Mouse (Mus musculus) erythroblast, embryonic 14.5 days (primary cell): ENCODE measurements around the gene Chst8. TPM values are rescaled to one million over a fixed set of nuclear protein-coding genes. Genes with fewer than 3 reads are reported as not detected.

Experiments used
- H3K27me3 ChIP-seq: 2 replicates; pipeline ENCODE4 v1.6.1; 2012; ENCODE audit warnings: inconsistent platforms; ENCODE audit not compliant: control insufficient read depth
- H3K36me3 ChIP-seq: 2 replicates; pipeline ENCODE4 v1.6.1; 2012; ENCODE audit warnings: mild to moderate bottlenecking, inconsistent platforms; ENCODE audit not compliant: control insufficient read depth
- H3K4me1 ChIP-seq: 2 replicates; pipeline ENCODE4 v1.6.1; 2012; ENCODE audit warnings: inconsistent platforms; ENCODE audit not compliant: control insufficient read depth
- H3K4me3 ChIP-seq: replicated peaks from 2 replicates; pipeline ENCODE3; 2012; ENCODE audit warnings: moderate library complexity, mild to moderate bottlenecking, inconsistent platforms
- H3K9me3 ChIP-seq: 2 replicates; pipeline ENCODE4 v1.6.1; 2012; ENCODE audit warnings: low read length, inconsistent platforms, mixed read lengths; ENCODE audit not compliant: control insufficient read depth
- GATA1 ChIP-seq: IDR thresholded peaks from 2 replicates; pipeline ENCODE4 v1.6.1; 2012; ENCODE audit warnings: low read length, inconsistent platforms, mixed read lengths
- TAL1 ChIP-seq: IDR thresholded peaks from 3 replicates; pipeline ENCODE4 v1.6.1; 2012; ENCODE audit warnings: low read length, inconsistent platforms, mixed read lengths
- polyA plus RNA-seq: library from polyadenylated mRNA; stranded (reverse); fragments of >175 nt; gene quantifications from 2 replicates; pipeline ENCODE4 v1.2.3, GENCODE M21; 2012

Gene Chst8
- polyA plus RNA-seq, 1 experiment = not detected

GRCm38 (mm10) chr7:34645623-34646022, 166.9 kb downstream of the Chst8 start:
- TF ChIP-seq TAL1 = no peak
- TF ChIP-seq GATA1 = no peak
- H3K36me3 ChIP-seq = no peaks in the 10 kb centered on the region; the same call in 1 of the 2 replicates
- H3K4me1 ChIP-seq = no peaks in the 10 kb centered on the region
- H3K9me3 ChIP-seq = peaks cover 15% of the 10 kb centered on the region
- no peaks in the 10 kb centered on the region for H3K27me3 ChIP-seq
- no peak overlapping the region for H3K4me3 ChIP-seq

- H3K4me1 ChIP-seq = no peaks in the 10 kb centered on the region
- no peaks in the 10 kb centered on the region for H3K27me3 ChIP-seq
- no peak for TF ChIP-seq GATA1
- no peak for TF ChIP-seq TAL1
- peaks cover 2% of the 10 kb centered on the region; the same call in 1 of the 2 replicates for H3K36me3 ChIP-seq
- H3K9me3 ChIP-seq = peaks cover 15% of the 10 kb centered on the region
- H3K4me3 ChIP-seq = no peak overlapping the region
Observed at GRCm38 (mm10) chr7:34644591-34644990, 167.9 kb downstream of the Chst8 start.

GRCm38 (mm10) chr7:34643329-34643728, 169.2 kb downstream of the Chst8 start:
- peaks cover 11% of the 10 kb centered on the region for H3K9me3 ChIP-seq
- no peak overlapping the region for H3K4me3 ChIP-seq
- peaks cover 2% of the 10 kb centered on the region; the same call in 1 of the 2 replicates for H3K36me3 ChIP-seq
- TF ChIP-seq GATA1 (no peak), TAL1 (no peak)
- H3K4me1 ChIP-seq = no peaks in the 10 kb centered on the region
- no peaks in the 10 kb centered on the region for H3K27me3 ChIP-seq

- no peaks in the 10 kb centered on the region for H3K27me3 ChIP-seq
- no peaks in the 10 kb centered on the region for H3K4me1 ChIP-seq
- H3K9me3 ChIP-seq = no peaks in the 10 kb centered on the region
- H3K36me3 ChIP-seq = peaks cover 2% of the 10 kb centered on the region; the same call in 1 of the 2 replicates
- H3K4me3 ChIP-seq = no peak overlapping the region
- TF ChIP-seq TAL1 (no peak), GATA1 (no peak)
Observed at GRCm38 (mm10) chr7:34641968-34642367, 170.5 kb downstream of the Chst8 start.

GRCm38 (mm10) chr7:34639798-34640197, 172.7 kb downstream of the Chst8 start:
- Histone ChIP-seq H3K9me3 (no peaks in the 10 kb centered on the region), H3K27me3 (no peaks in the 10 kb centered on the region), H3K36me3 (peaks cover 2% of the 10 kb centered on the region; the same call in 1 of the 2 replicates), H3K4me1 (no peaks in the 10 kb centered on the region), H3K4me3 (no peak overlapping the region)
- TF ChIP-seq GATA1 (no peak), TAL1 (no peak)

- TF ChIP-seq GATA1 = no peak
- no peak for TF ChIP-seq TAL1
Observed at GRCm38 (mm10) chr7:34636661-34637060, 175.8 kb downstream of the Chst8 start.

GRCm38 (mm10) chr7:34632966-34633742, 179.4 kb downstream of the Chst8 start:
- no peaks in the 10 kb centered on the region for H3K9me3 ChIP-seq
- no peak overlapping the region for H3K4me3 ChIP-seq
- H3K4me1 ChIP-seq = peaks cover 5% of the 10 kb centered on the region
- TF ChIP-seq TAL1 (no peak), GATA1 (no peak)
- H3K27me3 ChIP-seq = no peaks in the 10 kb centered on the region
- H3K36me3 ChIP-seq = no peaks in the 10 kb centered on the region

More at GRCm38 (mm10) chr7:34636661-34637060, 175.8 kb downstream of the Chst8 start:
- peaks cover 2% of the 10 kb centered on the region; the same call in 1 of the 2 replicates for H3K36me3 ChIP-seq
- H3K4me3 ChIP-seq = no peak overlapping the region
- H3K4me1 ChIP-seq = no peaks in the 10 kb centered on the region
- no peaks in the 10 kb centered on the region for H3K9me3 ChIP-seq
- no peaks in the 10 kb centered on the region for H3K27me3 ChIP-seq

- H3K4me1 ChIP-seq = peaks cover 5% of the 10 kb centered on the region
- H3K27me3 ChIP-seq = no peaks in the 10 kb centered on the region
- TF ChIP-seq GATA1 = no peak
- no peaks in the 10 kb centered on the region for H3K36me3 ChIP-seq
- no peak overlapping the region for H3K4me3 ChIP-seq
- no peaks in the 10 kb centered on the region for H3K9me3 ChIP-seq
Observed at GRCm38 (mm10) chr7:34630211-34631085, 182.1 kb downstream of the Chst8 start.

GRCm38 (mm10) chr7:34629702-34630210, 182.8 kb downstream of the Chst8 start:
- TF ChIP-seq GATA1 = no peak
- no peak for TF ChIP-seq TAL1
- no peaks in the 10 kb centered on the region for H3K27me3 ChIP-seq
- no peak overlapping the region for H3K4me3 ChIP-seq
- H3K36me3 ChIP-seq = no peaks in the 10 kb centered on the region
- peaks cover 5% of the 10 kb centered on the region for H3K4me1 ChIP-seq
- H3K9me3 ChIP-seq = no peaks in the 10 kb centered on the region

Other genes with a start within 250 kb of the Chst8 start
- not detected in 2 replicates for gene Kctd15, start 156.0 kb downstream of the Chst8 start, polyA plus RNA-seq
- gene Pepd, start 99.7 kb upstream of the Chst8 start, polyA plus RNA-seq = 4.7 and 5.5 TPM in 2 replicates
- 2.1 and 2.2 TPM in 2 replicates for gene Cebpg, start 243.9 kb upstream of the Chst8 start, polyA plus RNA-seq